Mouse (Mus musculus): Measurements from ENCODE around the gene Wdr66. TPM values are rescaled to one million over a fixed set of nuclear protein-coding genes. Genes with fewer than 3 reads are reported as not detected.

Wdr66 gene
- total and polyA plus RNA-seq, 3 experiments: 0.21 to 0.34 (median 0.21) TPM

DNA sequence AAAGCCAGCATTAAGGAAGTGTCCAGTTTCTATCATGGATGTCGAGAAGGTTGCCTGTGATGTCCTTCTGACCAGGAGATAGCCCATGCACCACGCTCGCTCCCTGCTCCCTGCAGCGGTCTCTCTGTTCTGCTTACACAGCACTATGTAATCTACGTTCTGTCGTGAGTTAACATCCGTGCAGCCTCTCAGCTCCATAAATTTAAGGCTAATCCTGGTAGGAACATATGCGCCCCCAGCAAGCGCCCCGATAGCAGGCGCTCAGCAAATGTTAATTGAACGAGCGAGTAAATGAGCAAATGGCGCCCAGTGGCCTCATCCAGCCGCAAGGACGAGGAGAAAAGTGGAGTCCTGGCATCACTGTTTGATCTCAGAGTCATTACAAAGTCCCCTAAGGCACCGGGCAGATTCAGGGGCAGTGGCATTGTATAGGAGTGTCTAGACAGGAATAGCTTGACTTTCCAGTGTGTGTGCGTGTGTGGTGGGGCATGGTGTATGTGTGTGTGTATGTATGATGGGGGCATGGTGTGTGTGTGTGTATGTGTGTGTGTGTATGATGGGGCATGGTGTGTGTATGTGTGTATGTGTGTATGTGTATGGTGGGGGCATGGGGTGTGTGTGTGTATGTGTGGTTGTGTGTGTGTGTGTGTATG lies 55.9 kb downstream of the Wdr66 start:
- no peak for DNase-seq (ENCODE audit: extremely low read depth)
- H3K4me2 ChIP-seq (ENCODE audit: insufficient read depth, low read depth, poor library complexity, severe bottlenecking): no peak overlapping the region
- H3K9me3 ChIP-seq (replicated peaks; ENCODE audit: low read length): peaks cover 4% of the 10 kb centered on the region
- no peaks in the 10 kb centered on the region for H3K36me3 ChIP-seq (replicated peaks in 1 of 2; ENCODE audit: control insufficient read depth in 1 of 2, insufficient read depth in 1 of 2, low read length in 1 of 2)
- TF ChIP-seq USF2 (conservative IDR thresholded peaks at IDR 0.05; ENCODE audit: low read depth, low read length): no peak
- TF ChIP-seq ELF1 (IDR thresholded peaks at IDR 0.05; ENCODE audit: low read depth, low read length): no peak
- no peak for TF ChIP-seq ZC3H11A (IDR thresholded peaks at IDR 0.05; ENCODE audit: low read depth, low read length)
- TF ChIP-seq USF1 (IDR thresholded peaks at IDR 0.05; ENCODE audit: low read depth, low read length): no peak
- TF ChIP-seq JUN (IDR thresholded peaks at IDR 0.05; ENCODE audit: insufficient read depth, low read depth, low read length): no peak
- no peak for TF ChIP-seq MYC (IDR thresholded peaks at IDR 0.05; ENCODE audit: low read depth, low read length)
- no peak for TF ChIP-seq ETS1 (conservative IDR thresholded peaks at IDR 0.05; ENCODE audit: low read depth, low read length)
- TF ChIP-seq JUND (conservative IDR thresholded peaks at IDR 0.05; ENCODE audit: low read depth, low read length): no peak
- no peak for TF ChIP-seq UBTF (IDR thresholded peaks at IDR 0.05; ENCODE audit: low read depth, low read length)
- TF ChIP-seq KAT2A (IDR thresholded peaks at IDR 0.05; ENCODE audit: insufficient replicate concordance, low read length): no peak
- no peak for TF ChIP-seq POLR2A (IDR thresholded peaks at IDR 0.05; ENCODE audit: low read depth, low read length)
- TF ChIP-seq NELFE (IDR thresholded peaks at IDR 0.05; ENCODE audit: low read depth, low read length): no peak
- no peak for TF ChIP-seq RAD21 (IDR thresholded peaks at IDR 0.05; ENCODE audit: low read depth, low read length)
- TF ChIP-seq MEF2A (IDR thresholded peaks at IDR 0.05; ENCODE audit: borderline replicate concordance, low read depth, low read length): no peak
- TF ChIP-seq PAX5 (IDR thresholded peaks at IDR 0.05; ENCODE audit: low read length): no peak
- no peak for TF ChIP-seq ZNF384 (IDR thresholded peaks at IDR 0.05; ENCODE audit: low read depth, low read length)
- no peak for TF ChIP-seq BHLHE40 (IDR thresholded peaks at IDR 0.05; ENCODE audit: low read depth, low read length)
- no peak for TF ChIP-seq GABPA (IDR thresholded peaks at IDR 0.05; ENCODE audit: insufficient replicate concordance, low read depth, low read length)
- no peak for TF ChIP-seq NRF1 (IDR thresholded peaks at IDR 0.05; ENCODE audit: low read depth, low read length)
- H3K4me1 ChIP-seq (ENCODE audit: control insufficient read depth in 1 of 2, insufficient read depth in 2 of 2): no peaks in the 10 kb centered on the region
- dilution Hi-C loops (cut with MboI; ENCODE audit: extremely low pct_ligation_motif_present, extremely low pct_unique_long_range_greater_than_20kb, low sequenced_read_pairs) (no loop called here), in situ Hi-C loops (cut with MboI; ENCODE audit: low pct_ligation_motif_present, low pct_unique_long_range_greater_than_20kb, low sequenced_read_pairs) (no loop called here)
- H3K27me3 ChIP-seq (replicated peaks): peaks cover 2% of the 10 kb centered on the region
- H3K79me2 ChIP-seq (replicated peaks; ENCODE audit: control insufficient read depth, extremely low read depth, insufficient read depth, poor library complexity, severe bottlenecking): no peaks in the 10 kb centered on the region
- no peak overlapping the region for H3K4me3 ChIP-seq (replicated peaks in 1 of 3; ENCODE audit: low read depth in 2 of 3, low read length in 2 of 3, poor library complexity in 1 of 3)
- H3K27ac ChIP-seq (ENCODE audit: insufficient read depth, low read depth): no peak overlapping the region
- H3K9ac ChIP-seq (ENCODE audit: insufficient read depth, low read depth): no peak overlapping the region

DNA sequence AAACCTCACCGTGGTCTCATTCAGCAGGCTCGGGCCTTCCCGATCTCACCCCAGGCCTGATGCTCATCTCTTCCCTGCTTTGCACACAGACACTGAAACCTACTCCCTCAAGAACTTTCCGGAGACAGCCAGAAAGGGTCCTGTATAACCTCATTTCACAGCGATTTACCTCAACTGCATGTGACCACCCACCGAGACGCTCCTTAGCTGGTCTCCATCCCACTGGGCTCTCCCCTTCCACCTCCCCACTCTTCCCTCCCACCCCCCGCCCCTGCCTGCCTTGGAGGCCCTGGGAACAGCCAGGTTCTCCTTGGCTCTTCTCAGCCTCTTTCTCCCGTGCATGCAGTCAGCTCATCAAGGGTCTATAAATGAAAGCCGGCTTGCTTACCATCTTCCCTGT lies 57.9 kb downstream of the Wdr66 start:
- no peak overlapping the region for H3K4me3 ChIP-seq (replicated peaks in 1 of 3; ENCODE audit: low read depth in 2 of 3, low read length in 2 of 3, poor library complexity in 1 of 3)
- H3K79me2 ChIP-seq (replicated peaks; ENCODE audit: control insufficient read depth, extremely low read depth, insufficient read depth, poor library complexity, severe bottlenecking): no peaks in the 10 kb centered on the region
- dilution Hi-C loops (cut with MboI; ENCODE audit: extremely low pct_ligation_motif_present, extremely low pct_unique_long_range_greater_than_20kb, low sequenced_read_pairs) (no loop called here), in situ Hi-C loops (cut with MboI; ENCODE audit: low pct_ligation_motif_present, low pct_unique_long_range_greater_than_20kb, low sequenced_read_pairs) (no loop called here)
- no peak for TF ChIP-seq ZNF384 (IDR thresholded peaks at IDR 0.05; ENCODE audit: low read depth, low read length)
- no peak for TF ChIP-seq IRF4 (IDR thresholded peaks at IDR 0.05; ENCODE audit: low read depth, low read length)
- no peak for TF ChIP-seq GABPA (IDR thresholded peaks at IDR 0.05; ENCODE audit: insufficient replicate concordance, low read depth, low read length)
- TF ChIP-seq ZMIZ1 (IDR thresholded peaks at IDR 0.05; ENCODE audit: low read depth, low read length): no peak
- no peak for TF ChIP-seq HCFC1 (IDR thresholded peaks at IDR 0.05; ENCODE audit: low read depth, low read length)
- TF ChIP-seq SIN3A (IDR thresholded peaks at IDR 0.05; ENCODE audit: low read length): no peak
- TF ChIP-seq ZC3H11A (IDR thresholded peaks at IDR 0.05; ENCODE audit: low read depth, low read length): no peak
- H3K27ac ChIP-seq (ENCODE audit: insufficient read depth, low read depth): no peak overlapping the region
- peaks cover 3 to 15% of the 10 kb centered on the region in 2 experiments for H3K4me1 ChIP-seq (ENCODE audit: control insufficient read depth in 1 of 2, insufficient read depth in 2 of 2)
- peaks cover 4% of the 10 kb centered on the region for H3K9me3 ChIP-seq (replicated peaks; ENCODE audit: low read length)
- H3K9ac ChIP-seq (ENCODE audit: insufficient read depth, low read depth): no peak overlapping the region
- no peaks in the 10 kb centered on the region for H3K36me3 ChIP-seq (replicated peaks in 1 of 2; ENCODE audit: control insufficient read depth in 1 of 2, insufficient read depth in 1 of 2, low read length in 1 of 2)
- H3K4me2 ChIP-seq (ENCODE audit: insufficient read depth, low read depth, poor library complexity, severe bottlenecking): no peak overlapping the region
- H3K27me3 ChIP-seq (replicated peaks): peaks cover 2% of the 10 kb centered on the region
- DNase-seq (ENCODE audit: extremely low read depth): no peak

Measured in CH12.LX (cell line).